Mouse (Mus musculus) monocyte, adult 2 months (primary cell): ENCODE data around the gene Frmd4a.

ENCODE experiments used
- DNase-seq, 2 experiments: peaks; one replicate each; pipeline ENCODE4 v3.0.0; 2022; ENCODE audit warnings: low spot score in 2 of 2, low read depth in 1 of 2

Frmd4a gene

DNA sequence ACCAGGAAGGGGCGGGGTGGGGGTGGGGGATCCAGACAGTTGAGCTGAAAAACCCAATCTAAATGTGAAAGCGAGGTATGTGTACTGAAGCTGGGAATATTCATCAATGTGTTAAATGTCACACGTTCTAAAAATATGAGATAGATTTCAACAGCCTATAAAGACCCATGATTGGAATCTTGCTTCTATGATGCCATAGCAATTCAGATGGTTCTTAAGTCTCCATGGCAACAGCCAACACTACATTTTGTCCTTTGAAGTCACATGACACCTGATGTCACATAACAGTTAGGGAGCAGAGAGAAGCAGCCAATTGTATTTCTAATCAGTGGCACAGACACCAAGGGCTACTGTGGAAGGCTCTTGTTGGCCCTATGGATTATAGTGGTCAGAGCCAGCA, 120.0 kb downstream of the Frmd4a start:
- DNase-seq = no peak

DNA sequence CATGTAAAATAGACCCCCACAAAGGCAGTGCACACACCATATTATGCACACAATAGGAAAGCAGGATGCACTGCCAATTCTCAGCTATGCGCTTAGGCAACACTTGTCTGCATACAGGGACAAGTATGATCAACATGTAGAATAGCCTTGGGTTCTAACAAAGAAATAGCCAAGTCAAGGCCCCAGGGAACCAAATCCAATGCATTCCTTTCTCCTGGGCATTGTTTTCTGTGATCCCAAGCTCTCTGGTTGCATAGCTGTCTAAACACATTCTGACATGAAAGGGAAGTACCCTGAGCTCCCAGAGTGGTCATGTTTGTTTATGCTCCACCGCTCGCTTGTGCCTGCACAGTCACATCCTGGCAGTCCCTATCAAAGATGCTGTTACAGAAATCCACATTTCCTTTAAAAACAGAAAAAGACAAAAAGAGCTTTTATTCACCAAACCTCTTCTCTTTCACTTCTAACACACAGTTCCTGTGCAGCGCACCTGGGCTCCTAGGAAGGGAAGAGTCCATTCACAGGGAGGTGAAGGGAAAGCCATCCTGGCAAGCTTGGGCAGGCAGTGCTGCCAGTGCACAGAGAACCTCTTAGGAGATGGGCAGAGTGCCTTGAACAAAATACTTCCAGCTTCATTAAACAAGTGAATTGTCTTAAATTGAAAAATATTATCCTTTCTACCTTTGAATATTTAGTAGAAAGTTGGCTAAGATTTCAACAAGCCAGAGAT, 124.9 kb downstream of the Frmd4a start:
- DNase-seq = no peak

DNA sequence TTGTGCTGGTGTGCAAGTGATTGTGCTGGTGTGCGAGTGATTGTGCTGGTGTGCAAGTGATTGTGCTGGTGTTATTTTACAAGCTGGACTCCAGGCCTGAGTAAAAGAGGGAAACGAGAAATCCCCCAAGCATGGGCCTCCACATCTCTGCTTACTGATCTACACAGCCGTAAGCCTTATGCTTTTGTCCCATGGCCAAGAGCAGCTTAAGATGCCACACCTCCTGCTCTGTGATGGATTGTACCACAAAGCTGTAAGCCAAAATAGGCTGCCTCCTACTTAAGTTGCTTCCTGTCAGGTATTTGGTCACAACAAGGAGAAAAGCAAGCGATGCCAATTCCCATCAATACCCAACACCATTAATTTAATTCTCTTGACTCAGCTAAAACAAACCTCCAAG, 126.9 kb downstream of the Frmd4a start:
- no peak for DNase-seq

DNA sequence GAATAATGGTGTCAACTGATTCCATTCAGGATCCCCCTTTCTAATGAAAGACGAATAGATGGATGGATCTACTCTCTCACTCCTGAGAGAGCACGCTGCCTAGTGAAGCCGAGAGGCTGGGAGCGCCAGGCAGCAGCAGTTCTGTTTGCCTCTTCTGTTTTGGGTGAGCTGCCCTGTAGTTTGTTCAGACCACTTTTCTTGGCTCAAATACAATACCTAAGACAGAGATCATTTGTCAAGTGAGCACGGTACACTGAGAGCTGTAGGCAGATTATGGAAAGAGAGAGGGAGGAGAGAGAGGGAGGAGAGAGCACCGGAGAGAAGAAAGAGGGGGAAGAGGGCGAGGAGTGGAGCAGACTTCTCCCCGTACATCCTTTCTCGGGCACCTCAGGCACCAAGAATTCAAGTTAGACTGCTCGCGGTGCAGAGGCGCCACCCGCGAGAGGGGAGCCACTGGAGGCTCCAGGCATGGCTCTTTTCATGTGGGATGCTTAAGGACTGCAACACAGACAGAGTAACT, 135.1 kb downstream of the Frmd4a start:
- no peak for DNase-seq

DNA sequence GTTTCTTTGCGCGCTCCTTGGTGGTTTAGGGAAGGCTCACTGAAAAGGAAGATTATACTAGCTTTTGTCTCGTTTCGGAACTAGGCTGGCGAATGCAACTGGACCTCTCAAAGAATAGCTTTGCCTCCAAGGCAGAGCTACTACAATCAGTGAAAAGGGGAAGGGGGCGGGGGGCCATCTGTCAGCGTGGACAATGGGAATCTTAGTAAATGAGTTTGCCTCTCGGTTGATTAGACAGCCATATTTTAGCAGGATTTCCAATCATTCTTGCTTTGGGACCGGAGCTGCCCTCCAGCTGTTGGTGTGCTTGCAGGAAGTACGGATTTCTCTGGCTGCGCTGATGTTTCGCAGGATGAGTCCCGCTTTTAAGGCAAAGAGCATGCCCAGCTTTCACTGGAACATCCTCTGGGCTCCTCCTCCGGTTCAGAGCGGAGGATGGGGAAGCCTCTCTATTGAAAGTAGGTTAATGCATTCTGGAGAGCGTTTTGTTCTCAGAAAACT, 135.7 kb downstream of the Frmd4a start:
- DNase-seq = no peak

DNA sequence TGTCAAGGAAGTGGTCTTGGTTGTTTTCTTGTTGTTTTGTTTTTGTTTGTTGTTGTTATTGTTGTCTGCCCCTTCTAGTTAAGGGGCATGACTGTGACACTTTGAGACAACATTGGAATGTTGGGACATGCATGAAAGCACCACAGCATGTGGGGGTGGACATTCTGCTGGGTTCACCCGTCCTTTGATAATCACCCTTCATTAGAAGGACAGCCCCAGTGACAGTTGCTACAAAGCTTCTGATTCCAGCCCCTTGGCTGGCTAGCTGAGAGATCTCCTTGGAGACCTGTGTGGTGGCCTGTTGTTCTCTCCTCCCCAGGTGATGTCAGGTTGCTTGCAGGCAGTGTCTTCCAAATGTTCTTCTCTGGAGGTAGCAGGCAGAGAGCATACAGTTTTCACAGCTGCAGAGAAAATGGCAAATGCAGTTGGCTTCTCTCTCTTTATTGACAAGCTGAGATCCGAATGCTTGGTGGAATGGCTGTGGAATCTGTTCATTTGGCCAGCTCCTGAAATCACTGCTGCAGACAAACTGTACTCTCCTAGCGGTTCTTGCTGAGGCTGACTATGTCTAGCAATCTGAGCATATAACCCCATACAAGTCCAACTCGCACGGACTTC, 136.6 kb downstream of the Frmd4a start:
- DNase-seq = no peak

- no peak for DNase-seq
Observed at GRCm38 (mm10) chr2:4154654-4155047, 137.1 kb downstream of the Frmd4a start.

DNA sequence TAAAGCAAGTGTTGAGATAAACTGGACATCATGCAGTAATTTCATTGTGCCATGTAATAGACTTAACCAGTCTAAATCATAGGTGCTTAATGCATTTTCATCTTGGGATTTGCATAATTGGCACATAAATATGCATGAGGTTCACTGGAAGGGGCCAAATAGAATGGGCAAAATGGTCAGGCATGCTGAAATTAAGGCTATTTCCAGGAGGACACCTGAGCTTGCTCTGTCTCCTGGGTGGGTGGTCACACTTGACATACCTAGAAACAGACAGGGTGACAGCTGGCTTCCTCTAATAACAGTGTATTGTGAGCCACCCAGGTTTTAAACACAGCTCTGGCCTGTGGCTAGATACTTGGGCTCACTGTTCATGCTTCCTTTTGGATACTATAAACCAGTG, 137.9 kb downstream of the Frmd4a start:
- no peak for DNase-seq

- DNase-seq = no peak
Observed at GRCm38 (mm10) chr2:4156511-4156910, 139.0 kb downstream of the Frmd4a start.

DNA sequence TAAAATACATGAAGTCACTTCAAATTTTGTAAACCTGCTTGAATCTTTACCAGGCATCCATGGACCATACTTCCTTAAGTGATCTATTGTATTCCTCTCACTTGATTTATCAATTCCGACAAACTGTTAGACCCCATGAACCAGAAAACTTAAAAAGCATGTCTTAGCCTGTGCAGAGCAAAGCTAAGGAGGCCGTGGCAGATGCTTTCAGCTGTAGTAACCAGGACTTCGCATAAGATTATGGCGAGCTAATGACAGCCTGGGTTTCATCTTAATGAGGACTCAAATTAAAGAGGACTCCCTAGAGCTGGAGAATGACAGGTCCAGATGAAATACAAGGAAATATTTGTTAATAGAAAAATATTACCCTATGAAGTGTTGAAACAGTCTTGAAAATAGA, 139.9 kb downstream of the Frmd4a start:
- no peak for DNase-seq

- no peak for DNase-seq
Observed at GRCm38 (mm10) chr2:4159574-4160203, 142.2 kb downstream of the Frmd4a start.

DNA sequence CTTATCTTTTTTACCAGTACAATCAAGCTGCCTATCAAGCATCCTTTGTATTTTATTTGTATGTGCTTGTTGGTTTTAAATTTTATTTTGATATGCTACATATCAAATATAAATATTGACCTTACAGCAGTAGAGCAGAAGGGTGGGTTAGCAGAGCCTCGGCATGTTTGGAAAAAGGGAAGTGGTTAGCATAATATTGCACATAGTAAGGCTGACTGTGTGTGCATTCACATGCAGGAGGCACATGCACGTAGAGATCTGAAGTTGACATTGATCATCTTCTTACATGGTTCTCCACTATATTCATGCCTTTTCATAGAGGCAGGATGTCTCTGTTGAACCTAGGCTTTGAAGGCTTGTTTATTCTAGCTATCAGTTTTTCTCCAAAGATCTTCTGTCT, 148.7 kb downstream of the Frmd4a start:
- no peak for DNase-seq

GRCm38 (mm10) chr2:4167131-4167530, 149.6 kb downstream of the Frmd4a start:
- no peak for DNase-seq

GRCm38 (mm10) chr2:4169726-4170125, 152.2 kb downstream of the Frmd4a start:
- DNase-seq = no peak

DNA sequence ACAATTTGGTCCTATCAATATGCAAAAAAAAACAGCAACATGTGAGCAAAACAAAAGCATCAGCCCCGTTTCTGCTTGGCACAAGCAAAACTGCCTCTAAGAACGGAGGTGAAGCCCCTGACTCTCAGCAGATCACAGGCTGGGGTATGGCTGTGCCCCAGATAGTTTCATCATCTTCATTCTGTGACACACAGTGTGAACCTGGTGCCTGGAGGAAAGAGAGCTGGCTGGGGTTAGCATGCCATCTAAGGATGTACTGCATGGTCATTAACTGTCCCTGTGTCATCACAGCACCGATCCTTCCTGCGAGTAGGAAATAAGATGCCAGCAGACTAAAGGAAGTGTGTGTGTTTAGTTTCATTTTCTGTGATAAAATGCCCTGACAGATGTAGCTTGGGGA, 152.7 kb downstream of the Frmd4a start:
- no peak for DNase-seq

- DNase-seq = no peak
Observed at GRCm38 (mm10) chr2:4184991-4185390, 167.5 kb downstream of the Frmd4a start.

DNA sequence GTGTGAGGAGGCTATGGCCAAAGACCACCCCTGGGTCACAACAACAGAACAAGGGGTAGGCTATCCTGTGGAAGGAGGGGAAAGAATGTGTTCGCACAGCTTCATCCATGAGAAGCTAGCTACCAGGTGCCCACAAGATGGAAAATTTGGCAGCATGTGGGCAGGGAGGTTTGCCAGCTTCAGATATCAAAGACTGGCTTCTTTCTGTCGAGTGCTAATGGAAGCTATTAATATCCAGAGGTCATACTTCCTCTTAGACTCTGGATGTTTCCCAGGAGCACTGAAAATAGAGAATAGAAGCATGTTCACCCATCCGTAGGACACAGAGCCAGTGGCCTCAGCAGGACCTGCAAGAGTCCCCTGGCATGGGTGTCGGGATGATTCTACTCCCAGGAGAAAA, 170.0 kb downstream of the Frmd4a start:
- no peak for DNase-seq

- DNase-seq = no peak
Observed at GRCm38 (mm10) chr2:4188303-4188702, 170.8 kb downstream of the Frmd4a start.

GRCm38 (mm10) chr2:4190345-4190744, 172.8 kb downstream of the Frmd4a start:
- no peak for DNase-seq

DNA sequence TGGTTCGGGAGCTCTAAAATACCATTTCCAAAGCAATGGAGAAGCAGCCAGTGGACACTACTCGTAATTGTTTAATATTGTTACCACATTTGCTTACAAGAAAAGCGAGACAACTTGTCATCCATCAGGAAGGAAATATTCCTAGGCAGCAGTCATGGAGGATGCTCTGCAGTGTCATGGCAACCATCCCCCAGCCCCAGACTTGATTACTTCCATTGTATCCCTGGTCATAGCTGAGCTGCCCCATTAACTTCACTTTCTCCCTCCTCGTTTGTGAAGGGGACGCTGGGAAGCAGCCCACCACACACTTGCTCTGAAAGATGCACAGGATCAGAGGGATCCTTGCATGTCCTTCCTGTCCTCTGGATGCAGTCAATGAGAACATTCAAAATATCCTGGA, 173.5 kb downstream of the Frmd4a start:
- DNase-seq = no peak

DNA sequence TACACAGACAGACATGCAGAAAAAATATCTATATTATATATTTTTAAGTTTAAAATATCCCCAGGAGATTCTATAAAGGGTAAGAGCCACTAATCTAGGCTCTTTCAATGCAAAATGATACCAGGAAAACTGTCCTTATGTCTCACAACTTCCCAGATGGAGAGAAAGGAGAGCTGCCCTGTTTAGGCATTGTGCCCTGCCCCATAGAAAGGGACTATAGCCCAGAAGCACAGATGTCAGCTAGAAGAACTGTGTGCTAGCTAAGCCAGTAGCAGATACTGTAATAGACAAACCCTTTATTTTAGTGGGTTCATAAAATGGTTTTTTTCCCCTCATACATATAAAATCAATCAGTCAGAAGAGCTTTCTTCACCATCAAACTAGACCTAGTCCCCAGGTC, 175.7 kb downstream of the Frmd4a start:
- no peak for DNase-seq

DNA sequence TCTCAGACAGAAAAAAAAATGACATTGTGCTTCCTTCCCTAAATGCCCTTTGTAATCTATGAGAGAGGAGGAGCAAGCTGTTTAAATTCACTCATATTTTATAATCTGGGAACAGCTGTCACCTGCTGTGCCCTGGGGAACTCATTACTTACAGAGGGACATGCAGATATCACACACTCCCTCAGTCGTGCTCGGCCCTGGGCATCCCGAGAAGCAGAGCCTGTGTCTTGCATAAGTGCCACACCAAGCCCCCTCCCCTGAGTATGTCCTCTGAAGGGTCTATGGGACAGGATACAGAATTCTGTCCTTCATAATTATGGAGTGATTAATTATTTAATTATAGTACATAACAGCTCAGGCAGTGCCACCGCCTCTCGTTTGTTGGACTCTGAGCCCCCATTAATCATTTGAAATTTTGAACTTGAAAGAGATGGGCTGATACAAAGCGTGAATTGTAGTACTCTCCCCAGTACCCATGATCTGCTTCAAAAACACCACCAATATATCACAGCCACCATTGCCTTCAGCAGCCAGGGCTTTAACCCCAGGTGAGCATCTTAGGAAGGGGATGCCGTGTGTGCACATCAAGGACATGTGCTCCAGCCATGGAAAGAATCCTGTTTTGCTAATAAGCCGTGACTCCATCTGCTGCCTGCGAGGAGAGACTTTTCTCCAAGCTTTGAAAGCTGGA, 177.0 kb downstream of the Frmd4a start:
- DNase-seq = no peak
